Mouse (Mus musculus): ENCODE results near the gene Stk32c. TPM values are rescaled to one million over a fixed set of nuclear protein-coding genes. Genes with fewer than 3 reads are reported as not detected.
A peak's percentile ranks its signal among the peaks of the same experiment; 100 is the strongest.

Gene Stk32c
- polyA plus RNA-seq, 1 experiment from 2014 or later = 0.50 TPM

DNA sequence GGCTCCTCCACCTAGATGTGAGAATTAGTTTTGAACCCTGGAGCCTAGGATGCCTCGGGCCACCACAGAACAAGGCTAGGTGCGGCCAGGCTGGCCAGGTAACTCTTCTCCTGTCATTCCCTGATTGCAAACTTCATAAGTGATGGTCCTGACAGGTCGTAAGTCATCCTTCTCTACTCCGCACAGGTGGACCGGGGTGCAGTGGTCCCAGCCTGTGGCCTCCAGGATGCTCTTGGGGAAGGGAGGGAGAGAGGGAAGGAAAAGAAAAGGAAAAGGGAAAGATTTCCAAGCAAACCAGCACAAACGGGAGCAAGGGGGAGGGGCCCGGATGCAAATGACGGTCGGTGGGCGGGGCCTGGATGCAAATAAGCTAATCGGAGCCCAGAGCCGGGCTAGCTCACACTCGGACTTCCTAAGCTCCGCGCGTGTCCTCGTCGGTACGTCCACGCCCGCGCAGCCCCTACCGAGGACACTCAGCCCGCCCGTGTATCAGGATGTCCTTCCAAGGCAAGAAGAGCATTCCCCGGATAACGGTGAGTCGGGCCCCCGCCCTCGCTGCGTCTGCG lies 127.4 kb downstream of the Stk32c start, which contains the start of gene Dpysl4:
Gene Dpysl4 (plus strand): TSS at position 373 of the 566 bp plus-strand sequence.
- Histone ChIP-seq H3K4me3 (peak within 1 kb of the TSS; percentile 71), H3K4me2 (peak within 1 kb of the TSS; percentile 77), H3K4me1 (peaks cover 48% of the 10 kb centered on the region), H3K27ac (peak within 1 kb of the TSS; percentile 61; the same call in 1 of the 2 replicates), H3K9ac (peak within 1 kb of the TSS; percentile 89), H3K36me3 (ENCODE audit: poor library complexity, severe bottlenecking) (peaks cover 16% of the 10 kb centered on the region), H3K27me3 (peaks cover 11% of the 10 kb centered on the region; the same call in 1 of the 2 replicates), H3K9me3 (replicated peaks) (no peaks in the 10 kb centered on the region)
- WGBS = 6% methylated on average over 32 of the region's 32 CpGs
- ATAC-seq = peak; percentile 83

DNA sequence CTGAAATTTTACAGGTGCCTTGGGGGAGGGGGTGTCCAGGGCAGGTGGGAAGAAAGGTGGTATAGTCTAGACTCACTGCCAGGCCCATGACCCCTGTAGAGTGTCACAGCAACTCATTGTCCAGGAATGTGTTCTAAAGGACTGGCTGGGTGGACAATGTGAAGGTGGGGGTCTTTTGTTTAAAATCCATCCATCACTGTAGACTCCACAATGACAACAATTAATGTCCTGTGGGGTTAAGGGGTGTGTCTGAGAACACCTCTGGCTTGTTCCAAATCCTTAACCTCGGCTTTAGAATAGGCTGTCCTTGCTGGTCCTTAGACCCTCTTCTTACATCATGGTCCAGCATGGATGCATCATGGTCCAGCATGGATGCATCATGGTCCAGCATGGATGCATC lies 128.8 kb downstream of the Stk32c start:
- 47% methylated on average over 1 of the region's 1 CpGs for WGBS
- Histone ChIP-seq H3K9ac (no peak overlapping the region), H3K4me3 (no peak overlapping the region), H3K36me3 (ENCODE audit: poor library complexity, severe bottlenecking) (peaks cover 3% of the 10 kb centered on the region; the same call in 1 of the 2 replicates), H3K4me1 (peaks cover 37% of the 10 kb centered on the region), H3K27ac (no peak overlapping the region), H3K4me2 (no peak overlapping the region), H3K9me3 (replicated peaks) (no peaks in the 10 kb centered on the region), H3K27me3 (peaks cover 13% of the 10 kb centered on the region; the same call in 1 of the 2 replicates)
- ATAC-seq = no peak

DNA sequence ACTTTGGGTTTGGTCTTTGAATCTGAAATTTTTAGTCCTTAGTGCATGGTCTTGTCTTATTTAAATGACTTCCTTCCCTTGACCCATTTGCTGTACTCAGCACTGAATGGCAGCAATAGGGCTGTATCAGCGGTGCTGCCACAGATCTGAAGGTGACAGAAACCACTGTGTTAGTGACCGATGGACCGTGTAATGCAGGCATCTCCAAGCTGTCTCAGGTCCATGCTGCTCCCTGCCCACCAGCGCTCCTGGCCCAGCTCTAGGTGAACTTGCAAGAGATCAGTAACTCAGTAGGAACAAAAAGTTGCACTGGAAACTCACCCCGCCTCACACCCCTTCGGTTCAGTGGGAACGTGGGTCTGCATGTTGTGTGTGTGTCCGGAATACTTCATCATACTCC lies 130.8 kb downstream of the Stk32c start:
- no peak for ATAC-seq
- Histone ChIP-seq H3K27ac (no peak overlapping the region), H3K27me3 (peaks cover 14% of the 10 kb centered on the region; the same call in 1 of the 2 replicates), H3K36me3 (ENCODE audit: poor library complexity, severe bottlenecking) (no peaks in the 10 kb centered on the region), H3K4me3 (no peak overlapping the region), H3K4me2 (no peak overlapping the region), H3K9me3 (replicated peaks) (no peaks in the 10 kb centered on the region), H3K9ac (no peak overlapping the region), H3K4me1 (peaks cover 38% of the 10 kb centered on the region)
- 53% methylated on average over 8 of the region's 8 CpGs for WGBS

DNA sequence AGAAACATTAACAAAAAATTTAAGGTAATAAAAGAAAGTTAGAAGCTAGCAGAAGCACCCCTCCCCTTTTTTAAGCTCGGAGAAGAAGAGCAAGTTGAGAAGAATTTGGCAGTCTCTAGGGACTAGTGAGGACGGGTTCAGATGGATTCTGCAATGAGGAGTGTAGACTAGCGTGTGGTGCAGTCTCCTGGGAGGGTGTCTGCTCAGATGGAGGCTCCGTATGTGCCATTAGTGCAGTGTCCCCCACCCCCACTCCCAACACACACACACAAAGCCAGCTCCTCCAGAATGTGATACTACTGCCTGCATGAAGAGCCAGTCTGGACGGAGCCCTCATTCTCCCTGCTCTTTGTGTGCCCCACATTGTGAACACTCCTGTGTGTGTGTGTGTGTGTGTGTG lies 131.9 kb downstream of the Stk32c start:
- Histone ChIP-seq H3K9ac (no peak overlapping the region), H3K27me3 (peaks cover 10% of the 10 kb centered on the region; the same call in 1 of the 2 replicates), H3K36me3 (ENCODE audit: poor library complexity, severe bottlenecking) (no peaks in the 10 kb centered on the region), H3K4me2 (no peak overlapping the region), H3K27ac (no peak overlapping the region), H3K4me1 (peaks cover 39% of the 10 kb centered on the region), H3K9me3 (replicated peaks) (no peaks in the 10 kb centered on the region), H3K4me3 (no peak overlapping the region)
- 76% methylated on average over 5 of the region's 5 CpGs for WGBS
- ATAC-seq = no peak

DNA sequence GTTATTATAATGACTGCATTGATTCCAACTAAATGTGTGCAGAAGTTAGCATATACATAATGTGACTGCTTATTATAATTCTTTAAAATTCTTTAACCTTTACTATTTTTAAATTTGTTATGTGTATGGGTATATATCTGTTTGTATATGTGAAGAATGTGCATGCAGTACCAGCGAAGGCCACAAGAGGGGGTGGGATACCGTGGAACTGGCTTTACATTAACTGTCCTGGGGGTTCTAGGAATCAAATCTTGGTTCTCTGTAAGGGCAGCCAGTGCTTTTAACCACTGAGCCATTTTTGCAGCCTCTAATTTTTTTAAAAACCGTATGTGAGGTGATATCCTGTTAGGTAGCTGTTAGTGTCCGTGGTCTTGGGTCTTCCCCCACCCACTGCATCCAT lies 132.4 kb downstream of the Stk32c start:
- Histone ChIP-seq H3K9ac (no peak overlapping the region), H3K27ac (no peak overlapping the region), H3K9me3 (replicated peaks) (no peaks in the 10 kb centered on the region), H3K4me2 (no peak overlapping the region), H3K4me1 (peaks cover 44% of the 10 kb centered on the region), H3K4me3 (no peak overlapping the region), H3K36me3 (ENCODE audit: poor library complexity, severe bottlenecking) (no peaks in the 10 kb centered on the region), H3K27me3 (peaks cover 13% of the 10 kb centered on the region; the same call in 1 of the 2 replicates)
- 61% methylated on average over 4 of the region's 4 CpGs for WGBS
- ATAC-seq = no peak

DNA sequence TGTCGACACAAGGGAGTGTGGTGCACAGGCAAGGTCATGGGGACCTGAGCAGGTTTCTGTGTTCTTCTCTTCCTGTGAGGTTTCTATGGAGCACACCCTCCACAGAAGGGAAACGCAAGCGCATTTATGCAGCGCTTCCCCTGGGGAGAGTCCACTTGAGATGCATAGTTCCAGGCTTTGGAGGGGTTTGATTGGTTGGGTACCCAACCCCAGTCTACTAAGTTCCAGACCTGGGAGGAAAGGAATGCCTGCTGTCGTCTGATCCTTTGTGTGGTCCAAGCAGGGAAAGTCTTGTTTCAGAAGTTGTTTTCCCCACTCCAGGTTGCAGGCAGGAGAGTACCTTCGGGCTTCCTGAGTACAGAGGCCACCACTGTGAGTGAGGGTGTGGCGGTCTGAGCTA lies 134.0 kb downstream of the Stk32c start:
- Histone ChIP-seq H3K4me1 (peaks cover 58% of the 10 kb centered on the region), H3K9ac (no peak overlapping the region), H3K9me3 (replicated peaks) (no peaks in the 10 kb centered on the region), H3K4me2 (no peak overlapping the region), H3K27ac (no peak overlapping the region), H3K27me3 (peaks cover 13% of the 10 kb centered on the region; the same call in 1 of the 2 replicates), H3K36me3 (ENCODE audit: poor library complexity, severe bottlenecking) (no peaks in the 10 kb centered on the region), H3K4me3 (no peak overlapping the region)
- WGBS = 77% methylated on average over 7 of the region's 7 CpGs
- no peak for ATAC-seq

DNA sequence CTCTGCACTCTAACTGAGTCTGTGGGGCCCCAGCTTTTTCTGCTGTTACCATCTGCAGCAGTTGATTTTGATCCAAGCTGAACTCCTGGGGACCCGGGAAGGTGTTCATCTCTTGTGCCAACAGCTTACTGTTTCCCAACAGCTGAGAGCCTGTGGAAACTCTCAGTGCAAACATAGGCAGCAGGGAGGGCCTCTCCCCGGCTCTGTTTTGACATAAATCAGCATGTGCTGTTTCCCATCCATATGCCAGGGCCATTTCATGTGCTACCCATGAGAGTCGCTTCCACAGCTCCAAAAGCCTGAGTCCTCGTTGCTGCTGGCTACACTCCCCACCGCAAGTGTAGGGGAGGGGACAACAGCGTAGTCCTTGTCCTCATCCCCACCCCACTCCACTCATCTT lies 134.9 kb downstream of the Stk32c start:
- no peak overlapping the region for H3K4me2 ChIP-seq
- H3K9me3 ChIP-seq (replicated peaks) = no peaks in the 10 kb centered on the region
- H3K4me1 ChIP-seq = peaks cover 59% of the 10 kb centered on the region
- H3K27me3 ChIP-seq = peaks cover 12% of the 10 kb centered on the region; the same call in 1 of the 2 replicates
- ATAC-seq = peak; percentile 70
- H3K9ac ChIP-seq = no peak overlapping the region
- H3K4me3 ChIP-seq = no peak overlapping the region
- peak overlapping the region; percentile 57; the same call in 1 of the 2 replicates for H3K27ac ChIP-seq
- H3K36me3 ChIP-seq (ENCODE audit: poor library complexity, severe bottlenecking) = no peaks in the 10 kb centered on the region
- WGBS = 30% methylated on average over 6 of the region's 6 CpGs

DNA sequence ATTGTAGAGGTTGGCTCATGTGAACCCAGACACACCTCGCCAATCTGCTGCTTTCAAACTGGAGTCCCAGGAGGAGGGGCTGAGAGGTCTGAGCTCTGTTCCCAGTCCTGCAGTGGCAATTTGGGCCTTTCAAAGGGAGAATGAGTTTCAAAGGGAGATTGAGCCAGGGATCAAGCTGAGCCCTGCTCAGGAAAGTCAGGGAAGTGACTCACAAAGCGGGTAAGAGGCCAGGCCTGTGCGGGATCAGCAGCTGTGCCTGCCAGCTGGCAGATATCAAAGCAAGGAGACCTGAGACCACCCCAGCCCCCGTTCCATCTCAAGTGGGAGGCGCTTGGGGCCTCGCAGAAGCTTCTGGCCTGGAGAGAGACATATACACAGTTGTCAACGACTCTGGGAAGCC lies 135.8 kb downstream of the Stk32c start:
- no peak overlapping the region for H3K4me3 ChIP-seq
- peaks cover 58% of the 10 kb centered on the region for H3K4me1 ChIP-seq
- no peak overlapping the region for H3K9ac ChIP-seq
- H3K4me2 ChIP-seq = peak overlapping the region; percentile 8; the same call in 1 of the 2 replicates
- peaks cover 10% of the 10 kb centered on the region; the same call in 1 of the 2 replicates for H3K27me3 ChIP-seq
- H3K27ac ChIP-seq = peak overlapping the region; percentile 57
- no peaks in the 10 kb centered on the region for H3K36me3 ChIP-seq (ENCODE audit: poor library complexity, severe bottlenecking)
- H3K9me3 ChIP-seq (replicated peaks) = no peaks in the 10 kb centered on the region
- 9% methylated on average over 7 of the region's 7 CpGs for WGBS
- peak; percentile 22; the same call in 1 of the 2 replicates for ATAC-seq

DNA sequence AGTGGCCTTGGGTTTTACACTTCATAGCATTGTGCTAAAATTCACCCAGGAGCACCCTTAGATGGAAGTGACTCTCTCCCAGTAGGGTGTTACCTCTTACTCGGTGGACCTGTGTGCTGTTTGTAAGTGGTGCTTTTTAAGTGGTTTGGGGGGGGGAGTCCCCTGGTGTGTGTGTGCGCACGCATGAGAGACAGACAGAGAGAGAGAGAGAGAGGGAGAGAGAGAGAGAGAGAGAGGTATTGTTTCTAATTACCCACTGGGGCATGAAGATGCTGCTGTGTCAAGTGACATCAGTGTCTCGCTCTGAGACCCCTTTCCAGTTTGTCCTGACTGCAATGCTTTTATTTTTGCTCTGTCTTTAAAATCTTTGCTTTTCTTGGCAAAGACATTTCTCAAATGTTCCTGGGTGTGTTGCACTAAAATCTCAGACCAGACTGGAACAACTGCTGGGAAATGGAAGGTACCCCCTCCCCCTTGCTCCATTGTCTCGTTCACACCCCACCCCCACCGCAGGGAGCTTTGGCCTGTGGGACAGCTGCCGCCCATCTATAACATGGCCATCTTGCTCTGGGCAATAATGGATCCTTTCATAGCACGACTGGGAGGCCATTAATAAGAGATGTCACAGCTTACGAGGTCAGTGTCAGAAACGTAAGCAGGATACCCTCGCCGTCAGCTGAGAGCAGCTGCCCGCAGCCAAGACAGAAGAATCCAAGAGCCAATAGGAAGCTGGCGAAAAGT lies 137.9 kb downstream of the Stk32c start:
- Histone ChIP-seq H3K9ac (peak overlapping the region; percentile 26; the same call in 1 of the 2 replicates), H3K4me1 (peaks cover 51% of the 10 kb centered on the region), H3K27ac (peak overlapping the region; percentile 31), H3K27me3 (peaks cover 7% of the 10 kb centered on the region; the same call in 1 of the 2 replicates), H3K4me3 (no peak overlapping the region), H3K9me3 (replicated peaks) (no peaks in the 10 kb centered on the region), H3K4me2 (no peak overlapping the region), H3K36me3 (ENCODE audit: poor library complexity, severe bottlenecking) (no peaks in the 10 kb centered on the region)
- ATAC-seq = peak; percentile 17; the same call in 1 of the 2 replicates
- WGBS = 27% methylated on average over 14 of the region's 14 CpGs

DNA sequence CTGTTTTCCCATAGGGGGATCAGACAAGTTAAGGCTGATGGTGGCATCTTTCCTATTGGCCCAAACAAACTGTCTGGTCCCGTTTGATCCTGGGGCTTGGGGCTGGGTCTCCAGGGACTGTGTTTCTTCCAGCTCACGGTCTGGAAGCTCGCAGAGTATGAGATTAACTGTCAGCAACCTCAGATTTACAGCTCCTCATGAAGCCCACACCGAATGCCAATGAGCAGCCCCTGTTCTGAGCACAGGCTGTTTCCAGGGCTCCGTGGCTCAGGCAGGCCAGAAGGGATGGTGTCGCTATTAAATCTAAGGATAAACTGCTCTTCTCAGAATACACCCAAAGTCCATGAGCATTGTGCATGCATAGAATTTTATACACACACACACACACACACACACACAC lies 138.9 kb downstream of the Stk32c start:
- Histone ChIP-seq H3K27me3 (peaks cover 4% of the 10 kb centered on the region; the same call in 1 of the 2 replicates), H3K4me2 (no peak overlapping the region), H3K4me1 (peaks cover 50% of the 10 kb centered on the region), H3K9ac (no peak overlapping the region), H3K27ac (no peak overlapping the region), H3K4me3 (no peak overlapping the region), H3K9me3 (replicated peaks) (no peaks in the 10 kb centered on the region), H3K36me3 (ENCODE audit: poor library complexity, severe bottlenecking) (no peaks in the 10 kb centered on the region)
- ATAC-seq = no peak
- 46% methylated on average over 6 of the region's 6 CpGs for WGBS

DNA sequence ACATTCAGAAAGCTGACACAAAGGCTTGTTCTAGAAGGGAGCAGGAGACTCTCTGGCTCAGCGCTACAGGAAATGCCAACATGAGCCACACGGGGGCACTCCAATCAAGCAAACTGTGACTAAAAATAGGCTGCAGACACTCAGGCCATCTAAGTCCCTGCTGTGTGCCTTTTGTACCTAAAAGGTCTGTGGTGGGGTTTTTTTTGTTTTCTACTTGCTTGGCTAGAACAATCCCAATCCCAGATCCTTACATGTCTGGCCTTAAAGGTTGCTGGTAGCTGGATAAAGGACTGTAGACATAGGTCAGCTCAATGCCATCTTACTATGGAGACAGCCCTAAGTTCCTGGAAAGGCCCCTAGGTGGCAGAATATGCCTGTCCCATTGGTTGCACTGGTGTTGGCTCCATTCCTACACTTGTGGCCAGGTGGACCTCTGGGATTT lies 144.9 kb downstream of the Stk32c start:
- Histone ChIP-seq H3K9ac (no peak overlapping the region), H3K4me2 (no peak overlapping the region), H3K4me1 (no peaks in the 10 kb centered on the region), H3K27me3 (peaks cover 7% of the 10 kb centered on the region; the same call in 1 of the 2 replicates), H3K36me3 (ENCODE audit: poor library complexity, severe bottlenecking) (no peaks in the 10 kb centered on the region), H3K4me3 (no peak overlapping the region), H3K27ac (no peak overlapping the region), H3K9me3 (replicated peaks) (no peaks in the 10 kb centered on the region)
- ATAC-seq = peak; percentile 84
- WGBS = 3% methylated on average over 2 of the region's 2 CpGs

DNA sequence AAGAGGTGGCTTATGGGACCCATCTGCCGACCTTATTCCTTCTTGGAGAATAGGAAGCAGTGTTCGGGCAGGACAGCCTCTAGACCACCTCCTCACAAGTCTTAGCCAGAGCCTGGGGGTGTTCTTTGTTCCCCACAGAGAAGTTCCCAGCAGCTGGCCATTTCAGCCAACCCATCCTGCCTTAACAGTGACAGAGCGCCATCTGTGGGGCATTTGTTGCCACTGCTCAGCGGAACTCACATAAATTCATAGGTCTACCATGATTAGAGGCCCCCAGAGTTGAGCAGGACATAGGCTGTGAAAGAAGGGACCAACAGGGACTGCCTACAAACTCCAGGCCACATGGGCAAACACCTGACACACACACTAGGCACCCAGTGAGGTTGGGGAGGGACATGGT lies 149.7 kb downstream of the Stk32c start:
- 56% methylated on average over 4 of the region's 4 CpGs for WGBS
- Histone ChIP-seq H3K4me3 (no peak overlapping the region), H3K4me2 (no peak overlapping the region), H3K9me3 (replicated peaks) (no peaks in the 10 kb centered on the region), H3K4me1 (no peaks in the 10 kb centered on the region), H3K9ac (no peak overlapping the region), H3K27me3 (peaks cover 7% of the 10 kb centered on the region; the same call in 1 of the 2 replicates), H3K36me3 (ENCODE audit: poor library complexity, severe bottlenecking) (no peaks in the 10 kb centered on the region), H3K27ac (no peak overlapping the region)
- no peak for ATAC-seq

Data from forebrain, embryonic 13.5 days (tissue).